Mouse (Mus musculus) brain, embryonic 18.5 days (tissue): ENCODE results near the gene Acot1.
"Not testable (repeated sequence)": the region's sequence is repeated elsewhere in the genome, so short reads cannot be mapped to it uniquely, and the experiment has no call there.

Source experiments
- DNase-seq: peaks from one replicate; pipeline ENCODE4 v3.0.0-alpha.2; 2012; ENCODE audit warnings: low read depth, low spot score

Gene Acot1

GRCm38 (mm10) chr12:84020528-84020927 lies 11.2 kb downstream of the Acot1 start:
- not testable (repeated sequence) for DNase-seq

DNA sequence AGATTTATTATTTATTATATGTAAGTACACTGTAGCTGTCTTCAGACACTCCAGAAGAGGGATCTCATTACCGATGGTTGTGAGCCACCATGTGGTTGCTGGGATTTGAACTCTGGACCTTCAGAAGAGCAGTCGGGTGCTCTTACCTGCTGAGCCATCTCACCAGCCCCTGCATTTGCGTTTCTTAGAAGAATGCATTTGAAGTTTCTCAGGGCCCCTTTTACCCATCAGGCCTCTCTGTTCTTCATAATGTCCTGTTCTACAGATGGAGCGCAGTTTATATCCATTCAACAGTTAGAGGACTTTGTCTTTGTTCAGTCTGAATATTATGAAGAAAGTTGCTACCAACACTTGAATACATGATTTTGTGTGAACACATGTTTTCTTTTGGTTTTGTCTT lies 13.0 kb downstream of the Acot1 start:
- not testable (repeated sequence) for DNase-seq

DNA sequence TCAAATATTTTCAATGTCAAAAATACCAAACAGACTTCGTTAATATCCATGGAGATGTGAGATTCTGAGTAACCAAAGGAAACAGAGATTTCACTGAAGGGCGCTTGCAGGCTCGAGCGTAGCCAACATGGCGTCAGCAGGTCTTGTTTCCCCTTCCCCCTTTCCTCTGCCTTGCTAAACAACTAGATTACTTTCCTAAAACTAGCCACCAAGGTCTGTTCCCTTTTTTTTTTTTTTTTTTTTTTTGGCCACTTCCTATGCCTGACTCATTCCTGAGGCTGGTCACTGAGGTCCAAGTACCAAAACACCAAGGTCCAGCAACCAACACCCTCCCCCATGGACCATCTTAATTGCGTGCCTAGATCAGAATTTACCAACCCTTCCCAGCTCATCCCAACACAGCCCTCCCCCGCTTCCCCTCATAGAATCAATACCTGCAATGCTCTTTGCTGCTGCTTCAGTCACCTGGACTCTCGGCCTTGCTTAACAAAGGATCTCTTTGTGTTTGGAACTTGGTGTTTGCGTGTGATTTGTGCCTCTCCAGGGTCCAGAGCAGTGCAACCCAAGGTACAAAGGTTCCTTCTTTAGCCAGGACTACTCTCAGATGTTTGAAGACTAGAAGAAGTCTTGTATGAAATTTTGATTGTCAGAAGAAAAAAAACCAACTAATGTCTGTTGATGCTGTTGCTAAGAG lies 13.9 kb downstream of the Acot1 start:
- DNase-seq = no peak

GRCm38 (mm10) chr12:84025888-84026287 lies 16.6 kb downstream of the Acot1 start:
- no peak for DNase-seq

DNA sequence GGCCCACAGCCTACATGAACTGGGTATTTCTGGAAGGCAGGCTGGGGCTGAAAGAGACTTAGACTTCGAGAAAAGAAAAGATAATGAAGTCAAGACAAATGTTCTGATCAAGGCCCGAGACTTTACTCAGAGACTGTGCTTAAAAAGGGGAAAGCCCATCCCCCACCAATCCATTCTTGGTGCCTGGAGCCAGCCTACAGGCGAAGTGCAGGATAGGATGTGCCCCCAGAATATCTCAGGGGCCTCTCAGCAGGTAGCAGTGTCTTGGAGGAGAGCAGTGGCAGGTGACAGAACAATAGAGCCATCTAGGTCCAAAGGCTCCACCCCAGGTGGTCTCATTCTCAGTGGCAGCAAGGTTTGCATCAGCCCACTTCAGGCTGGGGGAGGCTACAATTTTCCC lies 19.0 kb downstream of the Acot1 start:
- not testable (repeated sequence) for DNase-seq

- not testable (repeated sequence) for DNase-seq
Measured at GRCm38 (mm10) chr12:84029043-84029442, 19.8 kb downstream of the Acot1 start.

GRCm38 (mm10) chr12:84030659-84031332 lies 21.5 kb downstream of the Acot1 start:
- DNase-seq = no peak

DNA sequence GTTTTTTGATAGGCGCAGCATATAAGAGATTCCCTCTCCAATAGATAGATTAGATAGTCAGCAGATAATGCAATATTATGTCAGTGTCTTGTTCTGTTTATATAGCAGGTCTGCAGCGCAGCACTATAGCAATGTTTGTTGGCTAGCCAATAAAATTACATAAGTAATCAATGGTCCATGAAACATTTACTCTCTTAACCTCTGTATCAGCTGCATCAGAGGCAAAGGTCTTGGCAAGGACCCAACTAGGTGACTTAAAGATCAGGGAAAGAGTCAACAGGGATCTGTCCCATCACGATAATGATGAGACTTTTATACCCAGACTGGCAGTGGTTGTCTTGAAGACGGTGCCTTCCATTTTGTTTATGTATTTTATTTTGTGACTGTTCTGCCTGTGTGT lies 23.6 kb downstream of the Acot1 start:
- no peak for DNase-seq

DNA sequence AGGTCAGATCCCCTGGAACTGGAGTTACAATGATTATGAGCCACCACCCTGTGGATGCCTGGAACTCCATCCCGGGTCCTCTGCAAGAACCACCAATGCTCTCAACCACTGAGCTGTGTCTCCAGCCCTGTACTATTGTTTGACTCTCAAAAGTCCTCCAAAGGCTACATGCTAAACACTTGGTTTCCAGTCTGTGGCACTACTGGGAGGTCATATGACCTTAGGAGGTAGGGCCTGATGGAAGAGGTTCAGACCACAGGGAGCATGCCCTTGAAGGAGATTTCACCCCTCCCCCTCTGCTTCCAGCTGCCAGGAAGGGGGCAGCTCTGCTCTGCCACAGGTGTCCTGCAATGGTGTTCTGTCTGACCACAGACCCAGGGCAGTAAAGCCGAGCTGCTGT lies 24.0 kb downstream of the Acot1 start:
- DNase-seq = not testable (repeated sequence)

DNA sequence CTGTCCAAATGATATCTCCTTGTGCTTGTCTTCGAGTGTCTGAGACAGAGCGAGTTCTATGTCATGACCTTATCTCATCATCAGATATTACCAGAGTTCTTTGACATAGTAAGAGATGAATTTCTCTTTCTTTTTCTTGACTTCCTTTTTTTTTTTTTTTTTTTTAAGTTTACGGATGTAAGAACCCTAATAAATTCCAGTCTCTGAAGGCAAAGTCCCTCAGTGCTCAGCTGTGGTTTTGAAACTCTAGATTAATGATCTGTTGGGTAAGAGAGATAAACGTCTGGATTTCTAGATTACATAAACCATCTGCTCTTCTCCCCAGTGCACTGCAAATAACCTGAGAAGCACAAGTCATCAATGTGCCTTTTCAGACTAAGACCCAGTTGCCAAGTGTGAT lies 24.8 kb downstream of the Acot1 start:
- no peak for DNase-seq

DNA sequence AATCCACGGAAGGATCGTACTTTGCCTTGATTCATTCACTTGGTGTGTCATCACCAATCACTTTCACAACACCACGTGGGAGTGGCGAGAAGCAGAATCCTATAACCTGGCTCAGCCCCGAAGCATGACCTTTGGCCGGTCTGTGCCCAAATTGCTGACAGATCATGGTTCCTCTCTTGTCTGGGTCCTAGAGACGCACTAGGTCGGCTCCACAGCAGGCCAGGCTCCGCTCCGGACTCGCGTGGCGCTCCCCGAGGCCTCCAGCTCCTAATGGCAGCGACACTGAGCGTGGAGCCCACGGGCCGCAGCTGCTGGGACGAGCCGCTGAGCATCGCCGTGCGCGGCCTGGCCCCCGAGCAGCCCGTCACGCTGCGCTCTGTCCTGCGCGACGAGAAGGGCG lies 29.0 kb downstream of the Acot1 start, which contains the start of gene Acot4:
TSS of gene Acot4 (plus strand) at position 139 of the 400 bp plus-strand sequence.
- not testable (repeated sequence) for DNase-seq

- not testable (repeated sequence) for DNase-seq
Measured at GRCm38 (mm10) chr12:84038691-84039111, 29.4 kb downstream of the Acot1 start, which contains the start of gene Gm49366. TSS of gene Gm49366 (plus strand) at chr12:84038935.

GRCm38 (mm10) chr12:84042248-84042647 lies 33.0 kb downstream of the Acot1 start:
- DNase-seq = no peak

DNA sequence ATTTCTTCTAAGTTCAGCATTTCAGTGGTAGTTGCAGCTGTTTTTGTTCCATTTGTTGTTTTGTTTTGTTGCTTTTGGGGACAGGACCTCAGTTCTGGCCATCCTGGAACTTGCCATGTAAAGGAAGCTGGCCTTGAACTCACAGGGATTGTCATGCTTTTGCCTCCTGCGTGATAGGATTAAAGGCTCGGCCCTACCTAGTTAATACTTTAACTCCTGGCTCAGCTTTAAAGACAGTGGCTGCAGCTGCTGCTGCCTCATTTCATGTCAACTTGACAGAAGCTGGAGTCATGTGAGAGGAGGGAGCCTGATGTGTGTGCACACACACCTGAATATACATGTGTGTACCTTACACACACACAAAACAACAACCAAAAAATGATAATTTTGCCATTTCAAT lies 34.8 kb downstream of the Acot1 start:
- no peak for DNase-seq

GRCm38 (mm10) chr12:84046906-84047305 lies 37.6 kb downstream of the Acot1 start:
- DNase-seq = no peak

DNA sequence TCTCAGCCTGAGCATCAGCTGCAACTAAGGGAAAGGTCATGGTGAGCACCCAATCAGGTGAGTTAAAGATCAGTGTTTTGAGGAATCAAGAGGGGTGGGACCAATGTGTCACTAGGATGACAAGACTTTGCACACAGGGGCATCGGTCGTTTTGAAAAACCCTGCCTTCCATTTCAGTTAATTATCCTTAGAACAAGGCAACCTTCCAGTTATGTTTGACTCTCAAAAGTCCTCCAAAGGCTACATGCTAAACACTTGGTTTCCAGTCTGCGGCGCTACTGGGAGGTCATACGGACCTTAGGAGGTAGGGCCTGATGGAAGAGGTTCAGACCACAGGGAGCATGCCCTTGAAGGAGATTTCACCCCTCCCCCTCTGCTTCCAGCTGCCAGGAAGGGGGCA lies 41.5 kb downstream of the Acot1 start:
- DNase-seq = not testable (repeated sequence)

DNA sequence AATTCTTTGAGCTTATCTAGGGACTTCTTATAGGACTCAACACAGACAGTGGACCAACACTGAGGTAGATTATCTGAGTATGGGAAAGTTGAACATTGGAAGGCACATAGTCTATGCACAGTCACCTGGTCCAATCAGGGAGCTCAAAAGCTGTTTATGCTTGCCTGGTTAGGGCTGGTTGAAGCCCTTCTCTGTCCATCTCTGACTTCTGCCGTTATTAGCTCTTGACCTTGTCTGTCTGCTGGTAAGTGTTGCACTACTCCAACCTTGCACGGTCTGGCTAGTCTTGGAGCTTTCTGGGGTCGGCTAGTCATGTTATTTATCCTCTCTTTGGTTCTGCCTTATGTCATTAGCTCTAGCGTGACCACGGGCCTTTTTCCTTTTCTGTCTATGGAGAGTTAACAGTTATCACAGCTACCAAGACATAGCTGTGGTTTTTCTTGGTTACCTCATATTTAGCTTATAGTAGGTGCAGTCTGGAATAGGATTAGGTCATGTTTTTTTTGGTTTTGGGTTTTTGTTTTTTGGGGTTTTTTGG lies 42.7 kb downstream of the Acot1 start, which contains the start of gene Acot3:
TSS of gene Acot3 (plus strand) at position 208 of the 538 bp plus-strand sequence.
- no peak for DNase-seq

GRCm38 (mm10) chr12:84052609-84053008 lies 43.3 kb downstream of the Acot1 start:
- DNase-seq = no peak

GRCm38 (mm10) chr12:84053173-84053572 lies 43.9 kb downstream of the Acot1 start:
- no peak for DNase-seq

DNA sequence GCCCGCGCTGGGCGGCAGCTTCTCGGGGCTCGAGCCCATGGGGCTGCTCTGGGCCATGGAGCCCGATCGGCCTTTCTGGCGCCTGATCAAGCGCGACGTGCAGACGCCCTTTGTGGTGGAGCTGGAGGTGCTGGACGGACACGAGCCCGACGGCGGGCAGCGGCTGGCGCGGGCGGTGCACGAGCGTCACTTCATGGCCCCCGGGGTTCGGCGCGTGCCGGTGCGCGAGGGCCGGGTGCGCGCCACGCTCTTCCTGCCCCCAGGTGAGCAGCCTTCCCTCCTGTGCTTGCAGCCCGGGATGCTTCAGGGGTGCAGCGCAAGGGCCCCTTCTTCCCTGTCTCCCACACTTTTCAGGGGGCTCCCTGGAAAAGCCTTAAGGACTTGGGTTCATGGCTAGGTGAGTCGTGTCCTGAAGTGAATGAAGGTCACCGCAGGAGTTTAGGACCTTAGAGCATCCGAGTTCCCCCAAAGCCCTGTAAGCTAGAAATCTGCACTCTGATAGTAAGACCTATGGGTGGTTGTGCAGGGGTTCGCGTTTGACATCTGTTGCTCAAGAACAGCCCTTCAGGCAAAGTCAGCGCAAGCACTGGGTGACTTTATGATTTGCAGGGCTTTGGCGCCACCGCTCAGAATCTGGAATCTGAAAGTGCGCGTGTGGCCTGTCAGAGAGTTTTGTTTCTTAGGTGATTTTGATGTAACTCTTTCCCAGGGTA lies 44.5 kb downstream of the Acot1 start:
- no peak for DNase-seq

DNA sequence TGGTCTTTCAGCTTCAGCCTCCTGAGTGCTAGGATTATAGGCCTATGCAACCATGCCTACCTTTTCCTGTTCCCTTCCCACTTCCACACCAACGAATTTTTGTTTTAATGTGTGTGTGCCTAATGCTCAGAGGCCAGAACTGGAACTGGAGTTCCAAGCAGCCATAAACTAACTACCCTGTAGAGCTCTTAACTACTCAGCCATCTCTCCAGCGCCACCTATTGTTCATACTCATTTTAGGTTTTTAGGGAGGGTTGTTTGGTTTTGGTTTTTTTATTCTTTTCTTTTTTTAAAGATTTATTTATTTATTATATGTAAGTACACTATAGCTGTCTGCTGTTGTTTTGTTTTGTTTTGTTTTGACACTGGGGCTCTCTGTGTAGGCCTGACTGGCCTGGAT lies 51.7 kb downstream of the Acot1 start:
- no peak for DNase-seq

DNA sequence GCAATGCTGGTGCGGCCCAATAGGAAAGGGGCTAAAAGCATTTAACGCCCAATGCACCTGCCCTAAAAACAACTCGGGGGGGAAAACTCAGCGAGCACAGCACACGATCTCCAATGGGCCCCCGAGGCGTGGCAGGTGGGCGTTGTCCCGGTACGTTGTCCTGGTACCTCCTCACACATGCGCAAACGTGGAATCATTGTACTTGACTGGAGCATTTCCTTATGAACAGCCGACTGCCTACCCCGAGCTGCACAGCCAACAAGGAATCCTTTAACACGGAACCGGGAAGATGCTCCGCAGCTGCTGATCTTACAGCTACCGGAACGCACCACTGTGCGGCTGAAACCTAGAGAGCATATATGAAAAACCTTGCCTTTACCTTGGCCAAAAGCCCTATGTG lies 53.0 kb downstream of the Acot1 start:
- DNase-seq = no peak
